Mouse (Mus musculus): ENCODE results near the gene Elp4. TPM values are rescaled to one million over a fixed set of nuclear protein-coding genes. Genes with fewer than 3 reads are reported as not detected.

The Elp4 gene
- polyA plus RNA-seq, 1 experiment from 2014 or later, result 34.3 TPM

DNA sequence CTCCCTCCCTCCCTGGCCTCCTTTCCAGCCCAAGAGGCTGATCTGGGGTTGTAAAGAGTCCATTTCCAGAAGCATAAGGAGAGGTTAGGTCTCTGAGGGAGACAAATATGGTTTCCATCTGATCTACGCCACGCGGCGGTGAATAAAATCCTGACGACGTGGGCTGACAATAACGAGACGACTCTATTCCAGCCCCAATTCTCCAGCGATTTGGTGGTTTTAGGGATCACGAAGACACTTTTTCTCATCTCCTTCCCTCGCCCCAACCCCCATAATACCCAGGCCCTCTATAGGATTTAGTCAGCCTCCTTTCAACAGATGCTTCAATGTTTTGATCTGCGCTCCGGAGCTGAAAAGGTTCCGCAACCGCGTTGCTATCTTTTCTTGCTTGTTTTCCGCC lies 216.4 kb downstream of the Elp4 start:
- under 1% methylated on average over 17 of the region's 17 CpGs for WGBS
- Histone ChIP-seq H3K4me3 (replicated peaks) (peak overlapping the region; percentile 16), H3K9me3 (replicated peaks) (no peaks in the 10 kb centered on the region), H3K36me3 (no peaks in the 10 kb centered on the region), H3K4me2 (replicated peaks) (peak overlapping the region; percentile 29), H3K27ac (replicated peaks) (no peak overlapping the region), H3K27me3 (peaks cover 92% of the 10 kb centered on the region), H3K4me1 (peaks cover 26% of the 10 kb centered on the region), H3K9ac (no peak overlapping the region)
- ATAC-seq (ENCODE audit: insufficient number of reproducible peaks, low FRiP score, low TSS enrichment, low read depth), result no peak

DNA sequence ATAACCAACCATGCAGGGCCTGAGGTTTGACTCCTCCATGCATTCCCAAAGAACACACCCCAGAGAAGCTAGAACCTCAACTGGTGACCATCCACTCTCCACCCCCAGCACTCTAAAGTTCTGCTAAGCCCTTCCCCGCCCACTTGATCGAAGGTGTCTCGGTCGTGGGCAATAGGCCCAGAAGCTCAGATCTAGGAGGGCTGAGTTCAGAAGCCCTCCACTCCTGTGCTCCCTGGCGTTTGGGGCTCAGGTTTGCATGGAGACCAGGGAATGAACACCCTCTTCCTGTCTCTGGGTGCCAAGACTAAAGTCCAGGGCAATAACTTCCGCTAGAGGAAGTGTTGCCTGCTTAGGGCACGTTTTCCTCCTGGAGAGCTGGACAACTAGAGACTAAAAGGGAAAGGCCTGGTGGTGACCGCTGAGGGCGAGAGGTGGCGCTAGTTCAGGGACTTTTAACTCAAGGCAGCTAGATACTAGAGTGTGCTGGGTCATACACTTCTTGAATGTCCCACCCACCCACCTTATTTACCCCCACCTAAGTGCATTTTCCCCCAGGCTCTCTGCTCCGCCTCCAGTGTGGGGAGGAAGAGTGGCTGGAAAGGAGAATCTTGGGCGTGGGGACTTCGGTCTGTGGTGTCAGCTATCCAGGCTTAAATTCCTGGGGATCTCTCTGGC lies 216.9 kb downstream of the Elp4 start:
- peak overlapping the region; percentile 29 for H3K4me2 ChIP-seq (replicated peaks)
- no peak overlapping the region for H3K27ac ChIP-seq (replicated peaks)
- no peaks in the 10 kb centered on the region for H3K9me3 ChIP-seq (replicated peaks)
- H3K9ac ChIP-seq, result no peak overlapping the region
- H3K4me1 ChIP-seq, result peaks cover 26% of the 10 kb centered on the region
- H3K4me3 ChIP-seq (replicated peaks), result peak overlapping the region; percentile 16
- H3K27me3 ChIP-seq, result peaks cover 93% of the 10 kb centered on the region
- WGBS, result 9% methylated on average over 13 of the region's 13 CpGs
- no peaks in the 10 kb centered on the region for H3K36me3 ChIP-seq
- ATAC-seq (ENCODE audit: insufficient number of reproducible peaks, low FRiP score, low TSS enrichment, low read depth), result no peak

DNA sequence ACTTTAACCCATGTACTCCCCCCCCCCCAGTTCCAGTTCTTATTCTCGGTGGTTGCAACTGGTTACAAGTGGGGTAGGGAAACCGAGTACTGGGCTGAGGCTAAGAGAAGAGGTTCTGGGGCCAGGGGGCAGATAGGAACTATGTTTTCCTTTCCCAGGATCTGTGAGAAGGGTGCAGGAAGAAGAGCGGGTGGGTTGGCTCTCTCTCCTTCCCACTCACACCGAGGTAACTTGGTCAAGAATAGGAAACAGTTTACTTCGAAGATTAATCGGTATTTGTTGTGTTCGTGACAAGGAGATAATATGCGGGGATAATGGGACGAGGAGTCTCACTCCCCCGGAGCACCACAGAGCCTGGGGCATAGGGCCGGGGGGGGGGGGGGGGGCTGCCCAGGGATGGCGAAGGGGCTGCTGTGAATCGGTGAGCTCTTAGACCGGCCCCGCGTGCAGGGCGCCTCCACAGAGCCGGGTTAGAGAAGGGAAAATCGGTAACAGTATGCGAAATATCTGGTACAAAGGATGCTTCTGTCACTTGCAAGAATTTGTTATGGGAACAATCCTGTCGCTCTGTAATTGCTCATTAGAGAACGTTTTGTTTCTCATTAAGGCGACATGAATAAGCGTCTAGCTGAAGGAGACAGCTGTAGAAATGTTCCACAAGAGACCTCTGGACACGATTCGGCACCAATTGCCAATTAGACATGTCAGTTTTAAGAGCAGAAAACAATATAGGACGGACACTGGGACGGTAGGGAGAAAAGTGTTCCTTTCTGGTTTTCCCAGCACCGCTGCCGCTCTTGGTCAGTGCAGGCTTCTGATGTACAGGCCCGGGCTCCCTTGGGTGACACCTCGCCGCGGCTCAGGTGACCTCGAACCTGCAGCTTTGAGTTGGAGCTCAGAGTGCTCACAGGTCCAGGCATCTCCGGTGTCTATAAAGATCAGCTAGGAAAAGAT lies 217.7 kb downstream of the Elp4 start:
- H3K36me3 ChIP-seq, result no peaks in the 10 kb centered on the region
- H3K9ac ChIP-seq, result no peak overlapping the region
- no peak overlapping the region for H3K4me2 ChIP-seq (replicated peaks)
- H3K9me3 ChIP-seq (replicated peaks), result no peaks in the 10 kb centered on the region
- peaks cover 93% of the 10 kb centered on the region for H3K27me3 ChIP-seq
- 6% methylated on average over 36 of the region's 36 CpGs for WGBS
- no peak for ATAC-seq (ENCODE audit: insufficient number of reproducible peaks, low FRiP score, low TSS enrichment, low read depth)
- no peak overlapping the region for H3K27ac ChIP-seq (replicated peaks)
- H3K4me1 ChIP-seq, result peaks cover 32% of the 10 kb centered on the region
- H3K4me3 ChIP-seq (replicated peaks), result no peak overlapping the region

DNA sequence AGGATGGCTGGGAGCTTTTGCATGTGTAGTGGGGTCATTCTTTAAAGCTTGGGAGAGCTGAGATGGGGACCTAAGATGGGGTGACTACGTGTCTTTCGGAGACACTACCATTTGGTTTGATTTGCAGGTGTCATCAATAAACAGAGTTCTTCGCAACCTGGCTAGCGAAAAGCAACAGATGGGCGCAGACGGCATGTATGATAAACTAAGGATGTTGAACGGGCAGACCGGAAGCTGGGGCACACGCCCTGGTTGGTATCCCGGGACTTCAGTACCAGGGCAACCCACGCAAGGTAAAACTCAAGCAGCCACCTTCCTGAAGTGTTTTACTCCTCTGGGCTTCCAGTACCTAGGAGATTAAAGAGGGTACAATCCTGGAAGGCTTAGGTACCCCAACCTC lies 218.7 kb downstream of the Elp4 start:
- no peak for ATAC-seq (ENCODE audit: insufficient number of reproducible peaks, low FRiP score, low TSS enrichment, low read depth)
- H3K9me3 ChIP-seq (replicated peaks), result no peaks in the 10 kb centered on the region
- H3K27me3 ChIP-seq, result peaks cover 94% of the 10 kb centered on the region
- no peak overlapping the region for H3K27ac ChIP-seq (replicated peaks)
- no peaks in the 10 kb centered on the region for H3K36me3 ChIP-seq
- H3K4me2 ChIP-seq (replicated peaks), result no peak overlapping the region
- no peak overlapping the region for H3K9ac ChIP-seq
- H3K4me1 ChIP-seq, result peaks cover 38% of the 10 kb centered on the region
- H3K4me3 ChIP-seq (replicated peaks), result no peak overlapping the region
- 23% methylated on average over 11 of the region's 11 CpGs for WGBS

DNA sequence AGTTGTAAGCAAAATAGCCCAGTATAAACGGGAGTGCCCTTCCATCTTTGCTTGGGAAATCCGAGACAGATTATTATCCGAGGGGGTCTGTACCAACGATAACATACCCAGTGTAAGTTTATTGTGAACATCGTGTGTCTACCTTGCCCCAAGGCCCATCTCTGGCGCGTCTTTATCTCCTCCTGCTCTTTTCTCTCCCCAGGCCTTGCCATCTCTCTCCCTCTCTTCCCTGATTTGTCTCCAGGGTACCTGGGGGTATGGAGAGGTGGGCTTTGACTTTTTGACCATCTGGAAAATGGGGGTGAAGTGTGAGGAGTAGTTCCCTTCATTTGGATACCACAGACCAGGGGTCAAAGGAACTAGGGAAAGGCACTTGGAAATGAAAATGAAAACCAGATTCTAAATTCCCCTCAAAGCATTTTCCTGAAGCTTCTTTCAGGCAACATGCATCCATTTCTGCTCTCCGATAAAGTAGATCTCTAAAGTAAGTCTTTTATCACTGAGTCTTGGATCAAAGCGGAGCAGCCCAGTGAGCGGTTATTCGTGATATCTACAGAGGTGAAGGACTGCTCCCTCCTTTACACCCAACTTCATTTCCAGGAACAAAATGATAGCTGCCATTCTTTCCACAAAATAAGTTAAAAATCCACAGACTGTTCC lies 219.2 kb downstream of the Elp4 start:
- WGBS, result 19% methylated on average over 11 of the region's 11 CpGs
- Histone ChIP-seq H3K4me3 (replicated peaks) (no peak overlapping the region), H3K27me3 (peaks cover 94% of the 10 kb centered on the region), H3K9ac (no peak overlapping the region), H3K4me1 (peaks cover 38% of the 10 kb centered on the region), H3K27ac (replicated peaks) (no peak overlapping the region), H3K4me2 (replicated peaks) (no peak overlapping the region), H3K9me3 (replicated peaks) (no peaks in the 10 kb centered on the region), H3K36me3 (no peaks in the 10 kb centered on the region)
- ATAC-seq (ENCODE audit: insufficient number of reproducible peaks, low FRiP score, low TSS enrichment, low read depth), result no peak

DNA sequence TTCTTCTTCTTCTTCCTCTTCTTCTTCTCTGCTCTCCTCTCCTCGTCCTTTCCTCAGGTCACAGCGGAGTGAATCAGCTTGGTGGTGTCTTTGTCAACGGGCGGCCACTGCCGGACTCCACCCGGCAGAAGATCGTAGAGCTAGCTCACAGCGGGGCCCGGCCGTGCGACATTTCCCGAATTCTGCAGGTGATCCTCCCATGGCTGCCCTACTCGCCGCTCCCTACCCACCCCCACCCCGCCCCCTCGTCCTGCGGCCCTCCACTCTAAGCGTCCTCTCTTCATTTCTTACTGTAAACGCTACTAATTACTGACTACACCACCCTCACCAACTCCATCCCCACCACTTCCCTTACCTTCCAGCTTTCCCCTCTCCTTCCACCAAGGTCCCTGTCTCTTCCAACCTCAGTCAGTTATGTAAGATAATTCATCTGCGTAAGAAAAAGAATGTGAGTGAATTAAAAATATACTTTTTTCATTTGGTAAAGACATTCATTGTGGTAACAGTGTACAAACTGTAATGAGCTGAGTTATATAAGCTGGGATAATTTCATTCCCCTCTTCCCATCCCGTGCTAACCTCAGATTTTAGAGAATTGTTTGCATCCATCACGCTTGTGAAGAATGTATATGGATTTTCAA lies 220.5 kb downstream of the Elp4 start:
- no peak for ATAC-seq (ENCODE audit: insufficient number of reproducible peaks, low FRiP score, low TSS enrichment, low read depth)
- peaks cover 94% of the 10 kb centered on the region for H3K27me3 ChIP-seq
- 7% methylated on average over 22 of the region's 22 CpGs for WGBS
- H3K4me3 ChIP-seq (replicated peaks), result no peak overlapping the region
- H3K4me1 ChIP-seq, result peaks cover 32% of the 10 kb centered on the region
- H3K36me3 ChIP-seq, result no peaks in the 10 kb centered on the region
- no peak overlapping the region for H3K27ac ChIP-seq (replicated peaks)
- H3K9ac ChIP-seq, result no peak overlapping the region
- H3K9me3 ChIP-seq (replicated peaks), result no peaks in the 10 kb centered on the region
- no peak overlapping the region for H3K4me2 ChIP-seq (replicated peaks)

DNA sequence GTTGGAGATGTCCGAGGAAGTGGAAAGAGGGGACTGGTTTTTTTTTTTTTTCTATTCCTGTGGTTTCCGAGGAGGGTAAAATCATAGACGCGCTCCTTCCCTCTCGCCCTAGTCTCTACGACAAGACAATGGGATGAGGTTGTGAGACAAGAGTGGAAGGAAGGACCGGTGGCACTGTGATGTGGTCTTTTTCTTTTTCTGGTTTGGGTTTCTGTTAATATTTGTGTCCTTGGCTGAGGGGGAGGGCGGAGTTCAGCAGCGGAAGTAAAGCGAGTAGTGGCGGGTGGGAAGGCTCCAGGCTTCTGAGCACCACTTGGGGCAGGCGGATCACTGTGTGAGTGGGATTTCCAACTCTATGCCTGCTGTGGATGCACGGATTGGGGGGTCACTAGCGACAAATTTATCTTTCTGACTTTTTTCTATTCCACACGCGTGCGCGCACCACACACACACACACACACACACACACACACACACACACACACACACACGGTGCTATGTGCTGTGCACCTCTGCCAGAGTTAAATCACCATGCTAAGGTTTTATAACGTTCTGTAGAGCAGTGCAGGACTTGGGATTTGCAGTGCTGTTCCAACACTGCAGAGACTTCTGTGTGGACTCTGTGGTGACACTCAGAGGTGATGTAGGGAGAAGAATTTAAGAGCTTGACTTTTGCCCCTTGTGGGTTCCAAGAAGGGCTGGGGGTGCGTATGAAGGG lies 221.6 kb downstream of the Elp4 start:
- H3K4me3 ChIP-seq (replicated peaks), result no peak overlapping the region

DNA sequence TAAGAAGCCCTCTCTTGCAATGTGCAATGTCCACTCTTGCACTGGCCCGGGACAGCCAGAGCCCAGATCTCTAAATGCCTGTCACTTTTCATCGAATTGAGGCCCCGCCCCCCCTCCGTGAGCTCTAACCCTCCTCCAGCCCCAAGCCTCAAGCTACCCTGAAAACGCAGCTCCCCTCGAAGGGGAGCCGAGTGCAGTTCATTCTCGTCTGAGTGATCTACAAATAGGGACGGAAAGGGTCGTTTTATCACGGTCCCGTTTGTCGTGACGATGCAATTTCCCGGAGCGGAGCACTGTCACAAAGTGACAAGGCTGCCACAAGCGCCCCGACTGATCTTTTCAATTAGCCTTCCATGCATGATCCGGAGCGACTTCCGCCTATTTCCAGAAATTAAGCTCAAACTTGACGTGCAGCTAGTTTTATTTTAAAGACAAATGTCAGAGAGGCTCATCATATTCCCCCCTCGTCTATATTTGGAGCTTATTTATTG lies 222.3 kb downstream of the Elp4 start:
- ATAC-seq (ENCODE audit: insufficient number of reproducible peaks, low FRiP score, low TSS enrichment, low read depth), result no peak
- H3K4me2 ChIP-seq (replicated peaks), result 0 out of 2 replicates have a peak overlapping the region, but pooled peaks have one; percentile 0

More for the DNA sequence above, 221.6 kb downstream of the Elp4 start:
- peaks cover 92% of the 10 kb centered on the region for H3K27me3 ChIP-seq
- H3K36me3 ChIP-seq, result no peaks in the 10 kb centered on the region
- no peak overlapping the region for H3K4me2 ChIP-seq (replicated peaks)
- no peak overlapping the region for H3K9ac ChIP-seq
- no peak for ATAC-seq (ENCODE audit: insufficient number of reproducible peaks, low FRiP score, low TSS enrichment, low read depth)
- no peaks in the 10 kb centered on the region for H3K9me3 ChIP-seq (replicated peaks)
- 9% methylated on average over 21 of the region's 21 CpGs for WGBS
- peaks cover 23% of the 10 kb centered on the region for H3K4me1 ChIP-seq
- no peak overlapping the region for H3K27ac ChIP-seq (replicated peaks)

DNA sequence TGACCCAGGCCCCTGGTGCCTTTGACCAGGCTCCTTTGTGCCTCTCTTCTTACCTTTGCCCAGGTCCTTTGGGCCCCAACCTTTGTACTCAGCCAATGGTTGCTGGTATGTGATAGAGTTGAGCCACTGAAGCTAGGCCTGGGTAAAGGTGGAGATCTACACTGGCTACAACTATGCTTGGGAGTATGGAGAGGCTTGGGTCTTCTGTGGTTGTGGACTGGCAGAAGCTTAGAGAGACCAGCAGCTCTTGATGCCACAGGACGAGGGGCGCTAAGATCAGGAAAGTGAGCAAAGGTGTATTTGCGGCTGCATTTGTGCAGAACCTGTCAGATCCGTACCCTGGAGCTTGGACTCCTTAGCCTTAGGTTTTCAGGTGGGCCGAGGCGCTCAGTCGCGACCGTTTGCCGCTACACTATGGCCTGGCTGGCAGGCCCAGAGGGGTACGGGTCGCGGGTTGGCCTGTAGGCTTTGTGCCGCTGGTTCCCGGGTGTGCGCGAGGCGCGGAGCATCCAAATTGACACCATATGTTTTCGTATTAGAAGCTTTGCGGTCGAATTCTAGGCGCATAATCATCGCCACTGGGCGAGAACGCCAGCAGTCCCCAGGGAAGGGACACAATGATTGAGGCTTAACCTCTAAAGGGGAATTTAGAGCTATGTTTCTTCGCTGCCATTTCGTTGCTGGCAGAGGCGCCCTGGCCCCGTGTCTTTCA lies 223.2 kb downstream of the Elp4 start:
- H3K4me2 ChIP-seq (replicated peaks), result 0 out of 2 replicates have a peak overlapping the region, but pooled peaks have one; percentile 0
- no peak for ATAC-seq (ENCODE audit: insufficient number of reproducible peaks, low FRiP score, low TSS enrichment, low read depth)

More for the DNA sequence above, 222.3 kb downstream of the Elp4 start:
- 0 out of 2 replicates have a peak overlapping the region, but pooled peaks have one; percentile 8 for H3K4me3 ChIP-seq (replicated peaks)
- H3K27me3 ChIP-seq, result peaks cover 92% of the 10 kb centered on the region
- 2% methylated on average over 23 of the region's 23 CpGs for WGBS
- no peaks in the 10 kb centered on the region for H3K9me3 ChIP-seq (replicated peaks)
- H3K27ac ChIP-seq (replicated peaks), result no peak overlapping the region
- H3K9ac ChIP-seq, result no peak overlapping the region
- H3K36me3 ChIP-seq, result no peaks in the 10 kb centered on the region
- H3K4me1 ChIP-seq, result peaks cover 16% of the 10 kb centered on the region; the same call in 1 of the 2 replicates

More for the DNA sequence above, 223.2 kb downstream of the Elp4 start:
- Histone ChIP-seq H3K4me3 (replicated peaks) (no peak overlapping the region), H3K9ac (no peak overlapping the region), H3K27me3 (peaks cover 93% of the 10 kb centered on the region), H3K36me3 (no peaks in the 10 kb centered on the region), H3K27ac (replicated peaks) (no peak overlapping the region), H3K4me1 (peaks cover 19% of the 10 kb centered on the region), H3K9me3 (replicated peaks) (no peaks in the 10 kb centered on the region)
- 5% methylated on average over 30 of the region's 30 CpGs for WGBS

All from embryonic facial prominence, embryonic 15.5 days (tissue).